Mouse (Mus musculus): Measurements from ENCODE around the gene Slc35c2.

DNA sequence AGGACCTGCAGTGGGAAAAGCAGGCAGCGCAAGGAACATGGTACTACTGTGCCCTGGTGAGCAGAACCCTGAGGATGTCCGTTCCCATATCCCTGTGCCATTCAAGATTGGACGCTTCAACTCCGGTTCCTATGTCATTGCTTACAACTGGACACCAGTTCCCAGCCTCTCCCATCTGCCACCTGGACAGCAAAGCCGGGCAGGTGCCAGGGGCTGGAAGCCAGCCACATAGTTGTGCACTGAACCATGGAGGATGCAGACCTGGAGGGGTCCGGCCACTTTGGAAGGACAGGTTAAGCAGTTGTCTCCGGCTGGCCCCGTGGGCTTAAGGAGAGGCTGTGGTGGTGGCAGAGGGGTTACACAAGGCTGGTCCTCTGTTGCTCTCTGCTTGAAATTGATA, 35.3 kb downstream of the Slc35c2 start:
- TF ChIP-seq POLR2A (IDR thresholded peaks at IDR 0.05; ENCODE audit: extremely low read depth, insufficient read depth, low read length) = no peak
- TF ChIP-seq CTCF (IDR thresholded peaks at IDR 0.05; ENCODE audit: extremely low read depth, insufficient read depth, low read length) = no peak

Data from cortical plate, adult 2 months (tissue).